Mouse (Mus musculus): ENCODE measurements around the gene 4930562C15Rik.

DNA sequence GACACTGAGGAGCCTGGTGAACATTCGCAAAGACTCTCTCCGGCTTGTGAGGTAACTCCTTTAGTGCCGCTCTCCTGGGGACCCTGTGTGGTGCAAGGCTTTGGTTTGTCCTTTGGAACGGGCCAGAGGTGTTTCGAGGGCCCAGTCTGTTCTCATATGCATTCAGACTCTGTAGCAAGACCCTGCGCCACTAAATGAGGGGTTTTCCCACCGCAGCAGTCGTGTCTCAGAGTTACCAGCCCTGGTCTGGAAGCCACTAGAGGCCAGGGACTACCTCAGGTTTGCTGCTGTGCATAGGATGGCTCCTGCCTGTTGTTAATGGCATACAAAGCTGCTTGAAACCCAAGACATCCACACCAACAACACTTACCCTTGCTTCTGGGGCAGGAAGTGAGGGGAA is 75.5 kb downstream of the 4930562C15Rik start:
- TF ChIP-seq BHLHE40 (IDR thresholded peaks at IDR 0.05; ENCODE audit: borderline replicate concordance, low read depth, low read length), result no peak
- TF ChIP-seq POLR2A (IDR thresholded peaks at IDR 0.05; ENCODE audit: control insufficient read depth in 1 of 2, insufficient read depth in 1 of 2, low read depth in 1 of 2, low read length in 2 of 2, poor library complexity in 1 of 2), result no peak
- TF ChIP-seq EP300 (IDR thresholded peaks at IDR 0.05; ENCODE audit: low read depth in 1 of 2, low read length in 2 of 2), result no peak
- TF ChIP-seq CTCF (IDR thresholded peaks at IDR 0.05 in 2 of 3, conservative IDR thresholded peaks at IDR 0.05 in 1 of 3; ENCODE audit: control insufficient read depth in 1 of 3, insufficient read depth in 1 of 3, low read depth in 2 of 3, low read length in 3 of 3, poor library complexity in 1 of 3, severe bottlenecking in 1 of 3), result no peak
- no peak for TF ChIP-seq TAL1 (IDR thresholded peaks at IDR 0.05; ENCODE audit: low read length)
- no peak for TF ChIP-seq ETS1 (IDR thresholded peaks at IDR 0.05; ENCODE audit: low read depth, low read length)
- TF ChIP-seq GATA1 (IDR thresholded peaks at IDR 0.05; ENCODE audit: low read depth, low read length), result no peak
- TF ChIP-seq UBTF (IDR thresholded peaks at IDR 0.05; ENCODE audit: borderline replicate concordance, insufficient read depth, low read depth, low read length), result no peak
- no peak for TF ChIP-seq MAFK (IDR thresholded peaks at IDR 0.05; ENCODE audit: borderline replicate concordance, low read depth, low read length)
- no peak for TF ChIP-seq MAX (IDR thresholded peaks at IDR 0.05; ENCODE audit: low read length)
- no peak for TF ChIP-seq ZC3H11A (IDR thresholded peaks at IDR 0.05; ENCODE audit: low read depth, low read length)
- no peak for TF ChIP-seq MXI1 (IDR thresholded peaks at IDR 0.05; ENCODE audit: low read depth, low read length)
- TF ChIP-seq CHD2 (IDR thresholded peaks at IDR 0.05; ENCODE audit: low read length), result no peak
